9 mouse cellular contexts compared by ENCODE assay signal in the genomic region with DNA sequence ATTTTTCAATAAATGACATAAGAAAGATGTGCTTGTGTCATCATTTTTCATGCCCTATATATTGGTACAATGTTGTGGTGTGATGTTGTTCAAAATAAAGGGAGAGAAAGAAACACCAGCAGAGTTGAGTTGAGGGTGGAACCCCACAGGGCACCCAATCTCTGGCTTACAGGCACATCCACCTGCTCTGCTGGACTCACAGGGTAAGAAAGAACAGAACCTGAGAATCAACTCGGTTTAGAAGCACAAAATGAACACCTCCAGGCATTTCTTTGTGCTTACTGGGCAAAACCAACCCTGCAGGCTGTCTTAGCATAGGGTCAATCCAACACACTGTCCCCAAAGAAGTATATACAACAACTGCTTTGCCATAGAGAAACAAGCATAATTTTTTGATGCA. TPM values are rescaled to one million over a fixed set of nuclear protein-coding genes. Genes with fewer than 3 reads are reported as not detected.
A peak's percentile ranks its signal among the peaks of the same experiment; 100 is the strongest.
DNase-seq lines count a peak whose midpoint lies in the region; ATAC-seq and TF ChIP-seq lines count a peak whose summit lies in the region.
"Had no signal": no experiment of that assay in that cellular context is flagged by ENCODE, and none has a peak within 500 bp of the region (broad histone marks: within the 10 kb centered on the region; RNA-seq: fewer than 3 reads in every experiment).

No protein-coding gene starts in this region.

- H3K9me3 ChIP-seq in kidney, embryonic 15.5 days (replicated peaks): no peaks in the 10 kb centered on the region
- H3K9me3 ChIP-seq in forebrain, embryonic 10.5 days: no peaks in the 10 kb centered on the region
- no peaks in the 10 kb centered on the region for H3K9me3 ChIP-seq in intestine, postnatal 0 days (ENCODE audit: control insufficient read depth)
- H3K9me3 ChIP-seq in midbrain, postnatal 0 days (ENCODE audit: low read length): no peaks in the 10 kb centered on the region

- TF ChIP-seq CTCF in intestine, postnatal 0 days (IDR thresholded peaks at IDR 0.05; ENCODE audit: low read depth): no peak
- no peak for TF ChIP-seq CTCF in midbrain, postnatal 0 days (IDR thresholded peaks at IDR 0.05)

- DNase-seq in kidney, adult 9 months: no peak
- DNase-seq in forebrain, embryonic 10.5 days (ENCODE audit: extremely low spot score, low spot score): no peak
- DNase-seq in midbrain, postnatal 0 days (ENCODE audit: low spot score): no peak
- DNase-seq in adrenal gland, postnatal 4 days (ENCODE audit: low spot score in 2 of 2): no peak
- no peak for DNase-seq in spleen, postnatal 14 days (ENCODE audit: low spot score in 2 of 2)
- no peak for DNase-seq in Muller cell, postnatal 12 days (ENCODE audit: inconsistent ontology term)

- H3K4me1 ChIP-seq in kidney, embryonic 15.5 days: peaks cover 36% of the 10 kb centered on the region
- H3K4me1 ChIP-seq in forebrain, embryonic 10.5 days: peaks cover 32% of the 10 kb centered on the region
- H3K4me1 ChIP-seq in intestine, postnatal 0 days (replicated peaks; ENCODE audit: control insufficient read depth, insufficient read depth, low read length): 0 out of 2 replicates have a peak, but pooled peaks cover 3% of the 10 kb centered on the region
- peaks cover 5% of the 10 kb centered on the region; the same call in 1 of the 2 replicates for H3K4me1 ChIP-seq in midbrain, postnatal 0 days (ENCODE audit: insufficient read depth, low read length)

- WGBS in kidney, embryonic 15.5 days: 48% methylated on average over 1 of the region's 1 CpGs
- 61% methylated on average over 1 of the region's 1 CpGs for WGBS in forebrain, embryonic 10.5 days
- 48% methylated on average over 1 of the region's 1 CpGs for WGBS in intestine, postnatal 0 days
- WGBS in midbrain, postnatal 0 days: 29% methylated on average over 1 of the region's 1 CpGs

- no peak overlapping the region for H3K27ac ChIP-seq in kidney, embryonic 15.5 days
- H3K27ac ChIP-seq in forebrain, embryonic 10.5 days: no peak overlapping the region
- no peak overlapping the region for H3K27ac ChIP-seq in intestine, postnatal 0 days (ENCODE audit: low read depth, low read length)
- H3K27ac ChIP-seq in midbrain, postnatal 0 days (ENCODE audit: low read depth, low read length): no peak overlapping the region

- H3K27me3 ChIP-seq in kidney, embryonic 15.5 days: no peaks in the 10 kb centered on the region
- no peaks in the 10 kb centered on the region for H3K27me3 ChIP-seq in forebrain, embryonic 10.5 days (ENCODE audit: poor library complexity, severe bottlenecking)
- H3K27me3 ChIP-seq in intestine, postnatal 0 days (replicated peaks; ENCODE audit: control insufficient read depth, insufficient read depth, low read length): no peaks in the 10 kb centered on the region
- H3K27me3 ChIP-seq in midbrain, postnatal 0 days (ENCODE audit: insufficient read depth, low read length): no peaks in the 10 kb centered on the region

- H3K4me3 ChIP-seq in kidney, embryonic 15.5 days (replicated peaks): peak overlapping the region; percentile 86
- peak overlapping the region; percentile 96; the same call in 1 of the 2 replicates for H3K4me3 ChIP-seq in forebrain, embryonic 10.5 days
- no peak overlapping the region; the same call in 1 of the 2 replicates for H3K4me3 ChIP-seq in intestine, postnatal 0 days (ENCODE audit: low read depth, low read length)
- H3K4me3 ChIP-seq in midbrain, postnatal 0 days (ENCODE audit: low read depth, low read length): peak overlapping the region; percentile 97

- peak overlapping the region; percentile 86 for H3K4me2 ChIP-seq in kidney, embryonic 15.5 days
- peak overlapping the region; percentile 99; the same call in 1 of the 2 replicates for H3K4me2 ChIP-seq in intestine, postnatal 0 days (replicated peaks; ENCODE audit: low read depth)
- peak overlapping the region; percentile 89 for H3K4me2 ChIP-seq in midbrain, postnatal 0 days (ENCODE audit: low read depth, low read length, poor library complexity, severe bottlenecking)

- no peak overlapping the region for H3K9ac ChIP-seq in kidney, embryonic 15.5 days
- no peak overlapping the region for H3K9ac ChIP-seq in intestine, postnatal 0 days (ENCODE audit: low read depth, low read length)
- peak overlapping the region; percentile 97; the same call in 1 of the 2 replicates for H3K9ac ChIP-seq in midbrain, postnatal 0 days (replicated peaks; ENCODE audit: low read length, poor library complexity, severe bottlenecking)

- H3K36me3 ChIP-seq in kidney, embryonic 15.5 days: peaks cover 28% of the 10 kb centered on the region
- peaks cover 31% of the 10 kb centered on the region for H3K36me3 ChIP-seq in forebrain, embryonic 10.5 days (replicated peaks)
- H3K36me3 ChIP-seq in intestine, postnatal 0 days (ENCODE audit: control insufficient read depth, insufficient read depth): peaks cover 23% of the 10 kb centered on the region
- H3K36me3 ChIP-seq in midbrain, postnatal 0 days (ENCODE audit: insufficient read depth, low read length): peaks cover 12% of the 10 kb centered on the region

- ATAC-seq in kidney, embryonic 15.5 days (replicated peaks; ENCODE audit: low FRiP score): no peak
- ATAC-seq in intestine, postnatal 0 days: no peak
- no peak for ATAC-seq in midbrain, postnatal 0 days (ENCODE audit: low FRiP score)

RNA-seq across cellular contexts. Expression of gene Pacs1, which starts 1.5 kb away (rescaled TPM):
- polyA plus RNA-seq in kidney, embryonic 15.5 days (2015; fragmentation: Nextera tagmentation; extraction: Ambion mirVana): 23.2 and 25.0 TPM in 2 replicates
- 21.3 and 22.7 TPM in 2 replicates for polyA plus RNA-seq in forebrain, embryonic 10.5 days (2016; fragmentation: Nextera tagmentation; extraction: Ambion mirVana)
- polyA plus RNA-seq in intestine, postnatal 0 days (2015; fragmentation: Nextera tagmentation; extraction: Ambion mirVana): 6.2 and 6.6 TPM in 2 replicates
- 86.4 and 124 TPM in 2 replicates for total RNA-seq in midbrain, postnatal 0 days (2014; rRNA removed)
- 47.9 and 49.9 TPM in 2 replicates for polyA plus RNA-seq in midbrain, postnatal 0 days (2015; fragmentation: Nextera tagmentation; extraction: Ambion mirVana)
- total RNA-seq in adrenal gland, postnatal 4 days (2021): 10 to 100 TPM; 35.0 to 39.4 TPM

RNA-seq across cellular contexts. Expression of gene Sf3b2, which starts 23.8 kb away (rescaled TPM):
- 351 and 362 TPM in 2 replicates for polyA plus RNA-seq in kidney, embryonic 15.5 days (2015; fragmentation: Nextera tagmentation; extraction: Ambion mirVana)
- polyA plus RNA-seq in forebrain, embryonic 10.5 days (2016; fragmentation: Nextera tagmentation; extraction: Ambion mirVana): 458 and 482 TPM in 2 replicates
- polyA plus RNA-seq in intestine, postnatal 0 days (2015; fragmentation: Nextera tagmentation; extraction: Ambion mirVana): 160 and 172 TPM in 2 replicates
- 270 and 283 TPM in 2 replicates for total RNA-seq in midbrain, postnatal 0 days (2014; rRNA removed)
- 312 and 315 TPM in 2 replicates for polyA plus RNA-seq in midbrain, postnatal 0 days (2015; fragmentation: Nextera tagmentation; extraction: Ambion mirVana)
- total RNA-seq in adrenal gland, postnatal 4 days (2021): 100 to 1,000 TPM; 210 to 224 TPM

RNA-seq across cellular contexts. Expression of gene Gal3st3, which starts 26.7 kb away (rescaled TPM):
- polyA plus RNA-seq in kidney, embryonic 15.5 days (2015; fragmentation: Nextera tagmentation; extraction: Ambion mirVana): 3.8 and 3.9 TPM in 2 replicates
- 10.3 and 12.1 TPM in 2 replicates for polyA plus RNA-seq in forebrain, embryonic 10.5 days (2016; fragmentation: Nextera tagmentation; extraction: Ambion mirVana)
- polyA plus RNA-seq in intestine, postnatal 0 days (2015; fragmentation: Nextera tagmentation; extraction: Ambion mirVana): 0.55 and 0.67 TPM in 2 replicates
- total RNA-seq in midbrain, postnatal 0 days (2014; rRNA removed): 27.4 and 29.2 TPM in 2 replicates
- 40.8 and 41.4 TPM in 2 replicates for polyA plus RNA-seq in midbrain, postnatal 0 days (2015; fragmentation: Nextera tagmentation; extraction: Ambion mirVana)
- under 1 TPM; 0.45 to 0.67 TPM for total RNA-seq in adrenal gland, postnatal 4 days (2021)
- total RNA-seq: liver, adult 2 months had no signal
- polyA plus RNA-seq: liver, adult 2 months had no signal
